Mouse (Mus musculus) ES-Bruce4 (cell line): ENCODE measurements around the gene Prkce. TPM values are rescaled to one million over a fixed set of nuclear protein-coding genes. Genes with fewer than 3 reads are reported as not detected.

Source experiments
- H3K27ac ChIP-seq: 2 replicates; pipeline ENCODE4 v1.5.1; 2012; ENCODE audit warnings: low read length, inconsistent platforms; ENCODE audit not compliant: insufficient read depth
- H3K27me3 ChIP-seq: 2 replicates; pipeline ENCODE4 v1.6.1; 2012; ENCODE audit warnings: mild to moderate bottlenecking, low read length, inconsistent platforms; ENCODE audit not compliant: control insufficient read depth, poor library complexity, insufficient read depth, severe bottlenecking
- H3K36me3 ChIP-seq: 2 replicates; pipeline ENCODE4 v1.6.1; 2012; ENCODE audit warnings: inconsistent platforms, mild to moderate bottlenecking, low read length, moderate library complexity; ENCODE audit not compliant: control insufficient read depth, poor library complexity, insufficient read depth, severe bottlenecking
- H3K4me1 ChIP-seq: one replicate; pipeline ENCODE4 v1.8.1; 2011; ENCODE audit warnings: low read length; ENCODE audit not compliant: control insufficient read depth, insufficient read depth
- H3K4me3 ChIP-seq: 2 replicates; pipeline ENCODE4 v1.5.1; 2011; ENCODE audit warnings: low read depth, mild to moderate bottlenecking, low read length
- H3K9ac ChIP-seq: 2 replicates; pipeline ENCODE4 v1.6.1; 2012; ENCODE audit warnings: low read depth, mild to moderate bottlenecking, inconsistent platforms; ENCODE audit not compliant: poor library complexity, severe bottlenecking
- H3K9me3 ChIP-seq: replicated peaks from 2 replicates; pipeline ENCODE4 v1.6.1; 2012; ENCODE audit warnings: mild to moderate bottlenecking, low read length, inconsistent platforms; ENCODE audit not compliant: control insufficient read depth, poor library complexity, insufficient read depth, severe bottlenecking
- CTCF ChIP-seq: IDR thresholded peaks from one replicate; pipeline ENCODE4 v1.8.1; 2011; ENCODE audit warnings: low read depth, low read length
- EP300 ChIP-seq: IDR thresholded peaks from 2 replicates; pipeline ENCODE4 v1.6.1; 2011; ENCODE audit warnings: low read depth, low read length; ENCODE audit not compliant: insufficient read depth
- POLR2A ChIP-seq: IDR thresholded peaks from one replicate; pipeline ENCODE4 v1.8.1; 2011; ENCODE audit warnings: low read length; ENCODE audit not compliant: insufficient read depth
- polyA plus RNA-seq: library from polyadenylated mRNA; stranded (reverse); fragments of >200 nt; gene quantifications from 2 replicates; pipeline ENCODE4 v1.2.4, GENCODE M21; 2011; ENCODE audit warnings: low read depth; ENCODE audit not compliant: missing spikeins, insufficient read depth, insufficient read length

The Prkce gene
- polyA plus RNA-seq, 1 experiment, result 4.3 TPM

DNA sequence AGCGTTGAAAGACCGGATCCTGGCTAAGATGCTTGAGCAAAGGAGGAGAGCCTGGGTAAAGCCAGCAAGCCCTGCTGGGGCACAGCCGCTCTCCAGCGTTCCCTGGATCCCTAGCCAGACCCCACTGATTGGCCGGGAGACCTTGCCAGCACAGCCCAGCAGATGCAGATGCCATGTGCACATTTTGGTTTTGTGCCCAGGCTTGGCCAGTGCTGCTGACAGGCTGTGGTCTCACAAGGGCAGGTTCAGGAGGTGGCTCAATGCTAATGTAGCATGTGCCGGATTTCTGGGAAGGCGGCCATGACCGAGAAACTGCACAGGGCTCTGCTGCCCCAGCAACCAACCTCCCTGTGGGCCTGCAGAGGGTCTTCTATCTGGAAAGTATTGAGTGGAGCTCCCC, 86.7 kb downstream of the Prkce start:
- H3K9me3 ChIP-seq, result no peaks in the 10 kb centered on the region; the same call in 1 of the 2 replicates
- no peaks in the 10 kb centered on the region for H3K36me3 ChIP-seq
- no peaks in the 10 kb centered on the region for H3K27me3 ChIP-seq
- H3K4me1 ChIP-seq, result no peaks in the 10 kb centered on the region
- no peak for TF ChIP-seq CTCF
- TF ChIP-seq POLR2A, result no peak
- no peak for TF ChIP-seq EP300
- H3K27ac ChIP-seq, result no peak overlapping the region
- no peak overlapping the region for H3K4me3 ChIP-seq
- no peak overlapping the region for H3K9ac ChIP-seq

DNA sequence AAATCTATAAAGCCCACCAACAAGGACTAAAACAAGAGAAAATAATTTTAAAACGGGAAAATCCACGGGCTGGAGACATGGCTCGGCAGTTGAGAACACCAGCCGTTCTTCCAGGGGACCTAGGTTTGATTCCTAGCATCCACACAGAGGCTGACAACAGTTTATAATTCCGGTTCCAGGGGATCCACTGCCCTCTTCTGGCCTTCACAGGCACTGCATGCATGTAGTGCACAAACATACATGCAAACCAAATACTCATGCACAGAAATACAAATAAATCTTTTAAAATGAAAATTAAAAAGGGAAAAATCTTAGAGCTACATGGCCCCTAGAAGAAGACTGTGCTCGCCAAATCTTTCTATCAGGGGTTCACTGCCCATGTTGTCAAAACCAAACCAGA, 87.4 kb downstream of the Prkce start:
- Histone ChIP-seq H3K4me3 (no peak overlapping the region), H3K27ac (no peak overlapping the region), H3K27me3 (no peaks in the 10 kb centered on the region), H3K9ac (no peak overlapping the region), H3K4me1 (no peaks in the 10 kb centered on the region), H3K36me3 (no peaks in the 10 kb centered on the region), H3K9me3 (no peaks in the 10 kb centered on the region; the same call in 1 of the 2 replicates)
- TF ChIP-seq POLR2A (no peak), CTCF (no peak), EP300 (no peak)

DNA sequence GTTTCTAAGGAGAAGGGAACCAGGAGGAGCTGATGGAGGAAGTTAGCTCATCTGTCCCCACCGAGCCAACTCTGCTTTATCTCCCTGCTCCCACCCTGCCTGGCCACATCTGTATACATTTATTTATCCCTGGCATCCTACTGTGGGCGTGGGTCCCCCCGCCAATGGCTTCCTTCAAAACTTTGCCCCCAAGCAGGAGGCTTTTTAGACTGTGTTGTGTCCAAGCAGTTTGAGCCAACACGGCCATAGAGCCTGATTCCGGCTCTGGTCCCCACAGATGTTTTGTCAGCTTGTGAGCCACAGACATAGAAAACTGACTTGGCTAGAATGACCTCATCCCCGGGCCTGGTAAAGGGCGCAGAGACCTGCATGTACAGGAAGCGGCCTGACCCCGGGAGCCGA, 89.1 kb downstream of the Prkce start:
- no peaks in the 10 kb centered on the region for H3K27me3 ChIP-seq
- TF ChIP-seq EP300, result no peak
- no peak for TF ChIP-seq POLR2A
- no peak for TF ChIP-seq CTCF
- no peak overlapping the region for H3K27ac ChIP-seq
- H3K36me3 ChIP-seq, result no peaks in the 10 kb centered on the region
- H3K4me3 ChIP-seq, result no peak overlapping the region
- H3K9me3 ChIP-seq, result no peaks in the 10 kb centered on the region; the same call in 1 of the 2 replicates
- H3K4me1 ChIP-seq, result no peaks in the 10 kb centered on the region
- H3K9ac ChIP-seq, result no peak overlapping the region

DNA sequence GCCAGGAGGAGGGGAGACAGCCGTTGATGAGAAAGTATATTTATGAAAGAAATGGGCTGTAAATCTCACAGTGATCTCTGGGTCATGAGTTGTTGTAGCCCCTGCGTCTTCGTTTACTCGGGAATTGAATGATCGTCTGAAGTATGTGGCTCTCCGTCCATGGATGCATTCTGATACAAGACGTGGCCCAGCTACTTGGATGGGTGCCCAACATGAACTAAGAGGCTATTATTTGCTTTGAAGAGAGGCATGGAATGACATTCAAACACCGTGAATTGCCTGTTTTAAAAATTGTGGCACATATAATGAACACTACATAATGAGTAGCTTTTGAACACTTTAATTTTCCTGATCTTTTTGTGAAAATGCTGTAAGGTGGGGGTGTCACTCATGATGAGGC, 93.5 kb downstream of the Prkce start:
- TF ChIP-seq EP300 (no peak), POLR2A (no peak), CTCF (no peak)
- Histone ChIP-seq H3K4me3 (no peak overlapping the region), H3K27ac (no peak overlapping the region), H3K9ac (no peak overlapping the region), H3K36me3 (no peaks in the 10 kb centered on the region), H3K9me3 (no peaks in the 10 kb centered on the region), H3K4me1 (no peaks in the 10 kb centered on the region), H3K27me3 (no peaks in the 10 kb centered on the region)

DNA sequence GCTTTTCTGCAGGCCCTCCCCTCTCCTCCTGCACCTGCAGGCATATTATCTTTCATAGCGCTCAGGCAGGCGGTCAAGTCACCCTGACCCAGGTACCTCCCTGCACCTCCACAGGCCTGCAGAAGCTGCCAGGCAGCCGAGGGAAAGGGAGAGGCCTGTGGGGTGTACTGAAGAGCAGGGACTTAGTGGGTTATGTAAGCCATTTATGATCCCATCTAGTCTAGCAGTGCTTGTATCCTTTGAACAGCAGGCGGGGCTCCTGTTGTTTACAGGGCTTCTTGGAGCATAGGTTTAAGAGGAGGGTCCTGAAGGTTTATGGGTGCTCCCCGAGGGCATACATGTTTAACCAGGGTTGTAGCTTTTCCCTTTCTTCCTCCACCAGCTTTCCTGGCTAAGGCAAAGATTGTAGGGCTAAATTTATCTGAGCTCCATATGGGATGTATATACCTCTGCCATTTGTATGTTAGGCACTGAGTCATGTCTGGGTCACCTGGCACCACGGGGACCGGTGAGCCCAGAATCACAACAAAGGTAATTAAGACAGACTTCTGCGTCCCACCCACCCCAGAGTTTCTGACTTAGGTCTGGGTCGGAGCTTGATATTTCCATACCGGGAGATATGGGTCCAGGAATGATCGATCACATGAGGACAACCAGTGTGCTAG, 96.5 kb downstream of the Prkce start:
- Histone ChIP-seq H3K27ac (no peak overlapping the region), H3K4me3 (no peak overlapping the region), H3K9ac (no peak overlapping the region), H3K4me1 (no peaks in the 10 kb centered on the region), H3K27me3 (no peaks in the 10 kb centered on the region), H3K36me3 (no peaks in the 10 kb centered on the region), H3K9me3 (no peaks in the 10 kb centered on the region)
- no peak for TF ChIP-seq POLR2A
- no peak for TF ChIP-seq EP300
- no peak for TF ChIP-seq CTCF

DNA sequence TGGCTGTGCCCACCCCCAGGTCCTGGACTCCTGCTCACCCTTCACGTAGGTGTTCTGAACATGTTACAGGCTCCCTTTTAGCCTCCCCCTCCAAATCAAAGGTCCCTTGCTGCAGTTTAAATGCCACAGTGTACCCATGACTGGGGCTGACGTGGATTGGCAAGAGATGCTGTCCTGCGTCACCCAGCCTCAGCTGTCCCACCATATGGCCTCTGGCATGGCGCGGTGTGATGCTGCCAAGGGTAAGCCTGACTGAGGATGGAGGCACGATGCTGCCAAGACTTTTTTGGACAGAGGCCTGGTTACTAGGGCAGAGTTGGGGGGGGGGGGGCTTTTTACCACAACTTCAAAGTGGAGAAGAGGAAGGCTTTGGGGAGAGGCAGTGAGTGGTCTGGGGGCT, 98.5 kb downstream of the Prkce start:
- Histone ChIP-seq H3K36me3 (no peaks in the 10 kb centered on the region), H3K4me1 (no peaks in the 10 kb centered on the region), H3K27me3 (no peaks in the 10 kb centered on the region), H3K9ac (no peak overlapping the region), H3K4me3 (no peak overlapping the region), H3K9me3 (no peaks in the 10 kb centered on the region), H3K27ac (no peak overlapping the region)
- TF ChIP-seq CTCF, result no peak
- TF ChIP-seq EP300, result no peak
- no peak for TF ChIP-seq POLR2A
